Mouse (Mus musculus): ENCODE data around the gene Ppfia2.

- TF ChIP-seq CTCF (IDR thresholded peaks at IDR 0.05; ENCODE audit: extremely low read depth, insufficient read depth, low read length) (peak; percentile 35), POLR2A (IDR thresholded peaks at IDR 0.05; ENCODE audit: extremely low read depth, insufficient read depth, low read length) (no peak)
These were observed 442.9 kb downstream of the Ppfia2 start for GRCm38 (mm10) chr10:106913032-106913431.

Data from cortical plate, adult 2 months (tissue).